Mouse (Mus musculus): Measurements from ENCODE around the gene Exoc6b. TPM values are rescaled to one million over a fixed set of nuclear protein-coding genes. Genes with fewer than 3 reads are reported as not detected.

Exoc6b gene
- polyA plus RNA-seq, 1 experiment from 2014 or later: 31.2 TPM

DNA sequence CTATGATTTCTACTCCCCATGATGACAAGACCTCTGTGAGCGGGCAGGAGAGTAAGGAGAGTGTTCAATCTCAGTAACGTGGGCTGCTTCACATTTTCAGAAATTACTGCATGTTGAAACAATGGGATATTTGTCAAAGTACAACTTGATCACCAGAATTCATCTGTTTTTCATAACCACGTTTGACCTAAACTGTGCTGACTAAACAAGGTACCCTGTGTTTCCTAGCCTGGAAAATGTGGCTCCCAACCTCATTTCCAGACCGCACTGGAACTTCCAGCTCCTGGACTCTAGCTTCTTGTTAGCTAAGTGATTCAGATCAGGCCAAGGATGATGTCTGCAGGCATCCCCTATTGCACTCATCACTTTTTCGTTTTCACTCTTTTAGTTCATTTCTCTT is 193.4 kb downstream of the Exoc6b start:
- ATAC-seq (ENCODE audit: insufficient read depth, low FRiP score): no peak
- no peak overlapping the region for H3K4me3 ChIP-seq (replicated peaks; ENCODE audit: low read length)
- H3K27ac ChIP-seq (ENCODE audit: low read length): no peak overlapping the region
- H3K9me3 ChIP-seq (replicated peaks; ENCODE audit: control insufficient read depth, low read length): no peaks in the 10 kb centered on the region
- no peaks in the 10 kb centered on the region for H3K36me3 ChIP-seq (ENCODE audit: control insufficient read depth, insufficient read depth, low read length)
- no peak overlapping the region for H3K4me2 ChIP-seq (ENCODE audit: low read depth, low read length)
- 78% methylated on average over 5 of the region's 5 CpGs for WGBS
- H3K27me3 ChIP-seq (ENCODE audit: control insufficient read depth, insufficient read depth, low read length): no peaks in the 10 kb centered on the region
- no peaks in the 10 kb centered on the region for H3K4me1 ChIP-seq (ENCODE audit: control insufficient read depth, insufficient read depth, low read length)
- no peak overlapping the region for H3K9ac ChIP-seq (ENCODE audit: low read length)

DNA sequence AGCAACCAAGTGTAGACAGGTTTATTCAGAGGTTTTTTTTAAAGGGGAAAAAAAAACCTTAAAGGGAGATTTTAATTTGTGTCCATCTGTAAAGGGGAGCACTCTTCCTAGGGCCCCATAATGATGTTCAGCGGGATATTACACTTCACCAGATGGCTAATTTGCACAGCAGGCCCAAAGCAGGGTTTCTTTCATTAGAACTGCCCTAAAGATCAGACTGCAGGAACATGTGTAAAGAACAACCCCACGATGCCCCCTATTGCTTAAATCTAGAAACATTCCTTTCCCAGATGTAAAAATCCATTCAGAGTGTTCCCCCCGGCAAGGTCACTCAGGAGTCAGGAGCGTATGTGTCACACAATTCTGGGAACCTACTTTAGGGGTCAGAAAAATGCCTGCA is 202.2 kb downstream of the Exoc6b start:
- Histone ChIP-seq H3K4me2 (ENCODE audit: low read depth, low read length) (no peak overlapping the region), H3K27ac (ENCODE audit: low read length) (no peak overlapping the region), H3K4me3 (replicated peaks; ENCODE audit: low read length) (no peak overlapping the region), H3K9ac (ENCODE audit: low read length) (no peak overlapping the region), H3K36me3 (ENCODE audit: control insufficient read depth, insufficient read depth, low read length) (no peaks in the 10 kb centered on the region), H3K27me3 (ENCODE audit: control insufficient read depth, insufficient read depth, low read length) (no peaks in the 10 kb centered on the region), H3K9me3 (replicated peaks; ENCODE audit: control insufficient read depth, low read length) (no peaks in the 10 kb centered on the region), H3K4me1 (ENCODE audit: control insufficient read depth, insufficient read depth, low read length) (0 out of 2 replicates have a peak, but pooled peaks cover 2% of the 10 kb centered on the region)
- 37% methylated on average over 4 of the region's 4 CpGs for WGBS
- no peak for ATAC-seq (ENCODE audit: insufficient read depth, low FRiP score)

DNA sequence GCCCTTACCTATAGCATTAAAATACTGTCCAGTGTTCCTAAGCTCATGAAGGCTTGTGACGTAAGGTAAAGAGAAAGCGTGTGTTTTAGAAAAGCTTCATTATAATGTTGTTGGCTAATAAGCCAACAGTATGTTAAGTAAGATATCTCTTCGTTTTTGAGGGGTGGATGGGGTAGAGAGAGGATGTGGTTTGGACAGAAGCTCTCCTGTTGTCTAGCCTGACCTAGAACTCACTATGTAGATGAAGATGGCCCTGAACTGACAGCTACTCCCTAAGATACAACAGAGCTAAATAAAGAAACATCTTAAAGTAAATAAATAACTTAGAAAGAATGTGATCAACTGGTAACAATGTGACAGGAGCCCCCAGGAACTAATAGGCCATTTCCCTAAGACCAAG is 204.7 kb downstream of the Exoc6b start:
- WGBS: 87% methylated on average over 3 of the region's 3 CpGs
- no peak for ATAC-seq (ENCODE audit: insufficient read depth, low FRiP score)
- Histone ChIP-seq H3K27me3 (ENCODE audit: control insufficient read depth, insufficient read depth, low read length) (no peaks in the 10 kb centered on the region), H3K27ac (ENCODE audit: low read length) (no peak overlapping the region), H3K4me1 (ENCODE audit: control insufficient read depth, insufficient read depth, low read length) (0 out of 2 replicates have a peak, but pooled peaks cover 2% of the 10 kb centered on the region), H3K4me2 (ENCODE audit: low read depth, low read length) (no peak overlapping the region), H3K36me3 (ENCODE audit: control insufficient read depth, insufficient read depth, low read length) (no peaks in the 10 kb centered on the region), H3K9ac (ENCODE audit: low read length) (no peak overlapping the region), H3K9me3 (replicated peaks; ENCODE audit: control insufficient read depth, low read length) (no peaks in the 10 kb centered on the region), H3K4me3 (replicated peaks; ENCODE audit: low read length) (no peak overlapping the region)

DNA sequence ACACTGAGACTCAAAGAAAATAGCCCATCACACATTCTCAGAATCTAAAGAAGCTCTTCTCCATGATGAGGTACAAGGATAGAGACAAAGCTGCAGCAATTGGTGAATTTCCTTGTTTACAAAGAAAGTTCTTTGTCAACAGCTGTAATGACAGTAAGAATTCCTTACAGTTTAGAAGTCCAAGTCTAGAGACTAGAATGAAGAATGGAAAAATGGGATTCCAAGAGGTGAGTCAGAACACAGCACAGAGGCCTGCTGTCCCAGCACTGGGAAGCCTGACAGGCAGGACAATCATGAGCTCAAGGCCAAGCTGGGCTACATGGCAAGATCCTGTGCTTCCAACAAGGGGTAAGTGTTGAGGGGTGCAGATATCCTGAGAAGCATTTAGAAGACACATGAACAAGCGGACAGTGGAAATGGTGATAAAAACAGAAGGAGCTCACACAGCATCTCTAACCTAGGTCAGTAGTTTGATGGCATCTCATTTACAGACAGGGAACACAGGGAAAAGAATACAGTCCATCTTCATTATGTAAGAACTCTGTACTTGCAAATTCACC is 205.4 kb downstream of the Exoc6b start:
- 97% methylated on average over 1 of the region's 1 CpGs for WGBS
- Histone ChIP-seq H3K27ac (ENCODE audit: low read length) (no peak overlapping the region), H3K4me2 (ENCODE audit: low read depth, low read length) (no peak overlapping the region), H3K4me1 (ENCODE audit: control insufficient read depth, insufficient read depth, low read length) (0 out of 2 replicates have a peak, but pooled peaks cover 2% of the 10 kb centered on the region), H3K4me3 (replicated peaks; ENCODE audit: low read length) (no peak overlapping the region), H3K27me3 (ENCODE audit: control insufficient read depth, insufficient read depth, low read length) (no peaks in the 10 kb centered on the region), H3K36me3 (ENCODE audit: control insufficient read depth, insufficient read depth, low read length) (no peaks in the 10 kb centered on the region), H3K9ac (ENCODE audit: low read length) (no peak overlapping the region), H3K9me3 (replicated peaks; ENCODE audit: control insufficient read depth, low read length) (no peaks in the 10 kb centered on the region)
- no peak for ATAC-seq (ENCODE audit: insufficient read depth, low FRiP score)

DNA sequence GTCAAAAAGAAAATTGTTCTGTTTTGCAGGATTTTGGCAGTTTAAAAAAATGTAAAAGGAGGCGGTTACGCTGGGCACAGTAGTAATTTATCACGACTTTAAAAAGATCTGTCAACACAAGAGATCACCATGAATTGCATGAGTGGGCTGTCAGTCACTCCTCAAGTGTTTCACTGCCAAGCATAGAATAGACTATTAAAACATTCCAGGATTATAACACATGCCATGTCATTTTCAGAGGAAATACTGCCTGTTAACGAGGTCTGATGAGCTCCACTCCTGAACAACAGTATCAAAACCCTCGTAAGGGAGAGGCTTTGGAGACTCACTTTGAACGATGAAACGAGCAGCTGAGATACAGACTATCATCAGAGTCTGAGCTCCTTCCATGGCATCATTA is 223.6 kb downstream of the Exoc6b start:
- H3K27ac ChIP-seq (ENCODE audit: low read length): no peak overlapping the region
- H3K9ac ChIP-seq (ENCODE audit: low read length): no peak overlapping the region
- no peak for ATAC-seq (ENCODE audit: insufficient read depth, low FRiP score)
- H3K4me2 ChIP-seq (ENCODE audit: low read depth, low read length): no peak overlapping the region
- H3K4me1 ChIP-seq (ENCODE audit: control insufficient read depth, insufficient read depth, low read length): no peaks in the 10 kb centered on the region
- H3K27me3 ChIP-seq (ENCODE audit: control insufficient read depth, insufficient read depth, low read length): no peaks in the 10 kb centered on the region
- 80% methylated on average over 7 of the region's 7 CpGs for WGBS
- H3K36me3 ChIP-seq (ENCODE audit: control insufficient read depth, insufficient read depth, low read length): no peaks in the 10 kb centered on the region
- H3K4me3 ChIP-seq (replicated peaks; ENCODE audit: low read length): no peak overlapping the region
- no peaks in the 10 kb centered on the region for H3K9me3 ChIP-seq (replicated peaks; ENCODE audit: control insufficient read depth, low read length)

DNA sequence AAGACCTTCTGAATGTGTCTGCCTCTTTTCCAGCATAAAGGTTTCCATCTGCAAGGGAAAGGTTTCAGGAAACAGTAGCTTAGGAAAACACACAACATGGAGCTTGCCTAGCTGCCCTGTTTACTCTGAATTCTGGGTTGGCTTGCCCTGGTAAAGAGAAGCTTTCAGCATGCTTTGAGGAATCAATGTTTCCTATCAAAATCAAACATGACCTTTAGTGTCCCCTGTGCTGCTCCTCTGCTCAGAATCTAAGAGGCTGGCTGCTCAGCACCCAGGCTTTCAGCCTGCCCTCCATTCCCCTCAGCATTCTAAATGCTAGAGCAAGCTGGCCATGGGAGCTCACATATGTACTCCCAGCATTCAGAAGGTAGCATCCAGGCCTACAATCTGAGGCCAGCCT is 228.2 kb downstream of the Exoc6b start:
- Histone ChIP-seq H3K9me3 (replicated peaks; ENCODE audit: control insufficient read depth, low read length) (no peaks in the 10 kb centered on the region), H3K4me1 (ENCODE audit: control insufficient read depth, insufficient read depth, low read length) (no peaks in the 10 kb centered on the region), H3K36me3 (ENCODE audit: control insufficient read depth, insufficient read depth, low read length) (no peaks in the 10 kb centered on the region; the same call in 1 of the 2 replicates), H3K4me3 (replicated peaks; ENCODE audit: low read length) (no peak overlapping the region), H3K9ac (ENCODE audit: low read length) (no peak overlapping the region), H3K4me2 (ENCODE audit: low read depth, low read length) (no peak overlapping the region), H3K27me3 (ENCODE audit: control insufficient read depth, insufficient read depth, low read length) (no peaks in the 10 kb centered on the region), H3K27ac (ENCODE audit: low read length) (no peak overlapping the region)
- no peak for ATAC-seq (ENCODE audit: insufficient read depth, low FRiP score)

DNA sequence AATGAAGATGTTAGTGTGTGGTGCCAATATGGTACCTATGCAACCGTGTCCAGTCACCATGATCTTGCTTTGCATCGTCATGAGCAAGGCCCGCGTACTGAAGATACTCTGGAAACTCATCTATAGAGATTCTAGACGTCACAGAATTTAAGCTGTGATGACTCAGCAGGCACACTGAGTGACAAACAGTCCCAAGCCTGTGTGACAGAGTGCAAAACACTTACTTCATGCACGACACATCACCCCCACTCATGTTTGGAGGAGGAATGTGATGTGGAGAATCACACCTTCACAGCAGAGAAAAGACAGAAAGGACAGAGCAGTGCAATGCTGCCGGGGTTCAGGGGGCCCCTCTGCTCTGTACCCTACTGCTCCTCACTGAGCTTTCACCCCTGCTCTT is 261.8 kb downstream of the Exoc6b start:
- Histone ChIP-seq H3K27ac (ENCODE audit: low read length) (no peak overlapping the region), H3K4me3 (replicated peaks; ENCODE audit: low read length) (no peak overlapping the region), H3K9me3 (replicated peaks; ENCODE audit: control insufficient read depth, low read length) (no peaks in the 10 kb centered on the region), H3K4me2 (ENCODE audit: low read depth, low read length) (no peak overlapping the region), H3K27me3 (ENCODE audit: control insufficient read depth, insufficient read depth, low read length) (no peaks in the 10 kb centered on the region), H3K4me1 (ENCODE audit: control insufficient read depth, insufficient read depth, low read length) (no peaks in the 10 kb centered on the region), H3K36me3 (ENCODE audit: control insufficient read depth, insufficient read depth, low read length) (no peaks in the 10 kb centered on the region; the same call in 1 of the 2 replicates), H3K9ac (ENCODE audit: low read length) (no peak overlapping the region)
- WGBS: 84% methylated on average over 7 of the region's 7 CpGs
- no peak for ATAC-seq (ENCODE audit: insufficient read depth, low FRiP score)

DNA sequence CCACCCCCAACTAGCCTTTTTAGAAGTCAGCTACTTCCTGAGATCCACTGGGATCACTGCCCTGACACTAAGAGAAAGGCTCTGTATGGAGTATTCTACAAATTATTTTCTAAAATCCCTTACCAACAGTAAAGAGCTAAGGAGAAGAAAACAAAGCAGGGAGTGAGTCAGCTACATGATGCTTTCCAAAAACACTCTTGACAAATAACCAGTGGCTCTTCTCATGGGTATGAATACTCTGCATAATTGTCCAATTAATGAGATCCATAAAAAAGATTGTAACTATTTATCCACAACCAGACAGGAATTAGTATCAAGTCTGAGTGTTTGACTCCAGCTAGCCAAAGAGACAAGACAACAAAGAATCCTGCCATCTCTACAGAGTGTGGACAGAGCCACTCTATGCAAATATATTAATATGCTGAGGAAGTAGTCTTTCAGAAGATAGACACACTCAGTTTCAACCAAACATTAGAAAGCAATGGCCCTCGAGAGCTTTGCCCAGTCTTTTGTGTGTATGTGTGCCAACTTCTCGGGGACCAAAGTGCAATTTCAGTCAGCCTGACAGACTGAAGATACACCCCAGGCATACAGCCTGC is 263.1 kb downstream of the Exoc6b start:
- 63% methylated on average over 2 of the region's 2 CpGs for WGBS

DNA sequence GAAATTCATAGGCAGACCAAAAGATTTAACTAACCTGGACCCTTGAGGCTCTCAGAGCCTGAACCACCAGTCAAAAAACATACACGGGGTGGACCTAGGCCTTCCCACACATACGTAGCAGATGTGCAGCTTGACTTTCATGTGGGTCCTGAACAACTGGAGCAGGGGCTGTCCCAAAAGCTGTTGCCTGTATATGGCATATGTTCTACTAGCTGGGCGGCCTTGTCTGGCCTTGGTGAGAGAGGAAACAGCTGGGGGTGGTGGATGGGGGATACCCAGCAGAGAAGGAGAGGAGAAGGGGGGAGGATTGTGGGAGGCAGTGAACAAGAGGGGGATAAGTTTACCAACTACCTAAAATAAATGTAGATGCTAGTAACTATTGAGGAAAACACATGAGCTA is 270.6 kb downstream of the Exoc6b start:
- Histone ChIP-seq H3K36me3 (ENCODE audit: control insufficient read depth, insufficient read depth, low read length) (no peaks in the 10 kb centered on the region), H3K4me2 (ENCODE audit: low read depth, low read length) (no peak overlapping the region), H3K9ac (ENCODE audit: low read length) (no peak overlapping the region), H3K27me3 (ENCODE audit: control insufficient read depth, insufficient read depth, low read length) (no peaks in the 10 kb centered on the region), H3K27ac (ENCODE audit: low read length) (no peak overlapping the region), H3K9me3 (replicated peaks; ENCODE audit: control insufficient read depth, low read length) (no peaks in the 10 kb centered on the region), H3K4me1 (ENCODE audit: control insufficient read depth, insufficient read depth, low read length) (peaks cover 8% of the 10 kb centered on the region), H3K4me3 (replicated peaks; ENCODE audit: low read length) (no peak overlapping the region)
- 73% methylated on average over 3 of the region's 3 CpGs for WGBS
- ATAC-seq (ENCODE audit: insufficient read depth, low FRiP score): no peak

More for the DNA sequence above, 263.1 kb downstream of the Exoc6b start:
- no peaks in the 10 kb centered on the region for H3K27me3 ChIP-seq (ENCODE audit: control insufficient read depth, insufficient read depth, low read length)
- no peaks in the 10 kb centered on the region for H3K4me1 ChIP-seq (ENCODE audit: control insufficient read depth, insufficient read depth, low read length)
- no peak overlapping the region for H3K9ac ChIP-seq (ENCODE audit: low read length)
- H3K9me3 ChIP-seq (replicated peaks; ENCODE audit: control insufficient read depth, low read length): no peaks in the 10 kb centered on the region
- H3K27ac ChIP-seq (ENCODE audit: low read length): no peak overlapping the region
- no peak overlapping the region for H3K4me3 ChIP-seq (replicated peaks; ENCODE audit: low read length)
- no peak for ATAC-seq (ENCODE audit: insufficient read depth, low FRiP score)
- no peaks in the 10 kb centered on the region for H3K36me3 ChIP-seq (ENCODE audit: control insufficient read depth, insufficient read depth, low read length)
- H3K4me2 ChIP-seq (ENCODE audit: low read depth, low read length): no peak overlapping the region

Data from stomach, embryonic 16.5 days (tissue).